Mouse (Mus musculus): Measurements from ENCODE around the gene Osbpl6.
A peak's percentile ranks its signal among the peaks of the same experiment; 100 is the strongest.

Gene Osbpl6

DNA sequence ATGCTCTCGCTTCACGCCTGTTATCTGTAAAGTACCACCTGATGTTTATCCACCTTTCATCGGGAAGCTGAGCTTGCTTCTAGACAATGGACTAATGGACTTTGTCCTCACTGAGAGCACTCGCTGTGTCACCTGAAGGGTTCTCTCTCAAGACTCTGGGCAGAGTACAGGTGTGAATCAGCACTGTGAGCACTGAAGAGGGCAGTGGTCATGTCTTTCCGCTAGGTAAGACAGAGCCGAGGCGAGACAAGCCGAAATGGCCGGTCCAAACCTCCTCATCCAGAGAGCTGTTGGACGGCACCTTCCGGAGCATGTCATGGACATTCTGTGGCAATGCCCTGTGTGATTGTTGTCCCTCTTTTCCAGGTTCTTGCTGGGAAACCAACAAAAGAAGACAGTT is 92.6 kb downstream of the Osbpl6 start:
- DNase-seq (ENCODE audit: low spot score in 2 of 2) = no peak

GRCm38 (mm10) chr2:76504122-76504839 is 98.0 kb downstream of the Osbpl6 start:
- no peak for DNase-seq (ENCODE audit: low spot score in 2 of 2)

- no peak for DNase-seq (ENCODE audit: low spot score in 2 of 2)
These were observed 98.7 kb downstream of the Osbpl6 start for GRCm38 (mm10) chr2:76504989-76505388.

- DNase-seq (ENCODE audit: low spot score in 2 of 2) = no peak
These were observed 105.0 kb downstream of the Osbpl6 start for GRCm38 (mm10) chr2:76511281-76511721.

GRCm38 (mm10) chr2:76512133-76512532 is 105.8 kb downstream of the Osbpl6 start:
- no peak for DNase-seq (ENCODE audit: low spot score in 2 of 2)

DNA sequence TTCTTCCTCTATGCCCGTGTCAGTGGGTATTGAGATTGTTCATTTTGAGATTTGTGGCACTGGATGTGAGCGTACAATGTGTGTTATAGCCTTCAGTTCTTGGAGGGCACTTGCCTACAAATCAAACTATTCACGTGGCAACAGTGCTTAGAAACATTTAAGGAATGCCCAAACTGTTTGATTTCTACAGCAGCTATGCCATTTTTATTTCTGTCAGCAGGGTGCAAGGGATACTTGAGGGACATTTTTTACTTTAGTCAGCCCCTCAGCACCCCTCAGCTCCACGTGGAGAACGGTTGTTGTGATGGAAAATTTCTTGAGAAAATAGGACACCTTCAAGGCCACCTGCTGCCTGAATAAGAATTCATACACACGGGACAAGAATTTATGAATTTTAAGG is 106.6 kb downstream of the Osbpl6 start:
- DNase-seq (ENCODE audit: low spot score in 2 of 2) = no peak

DNA sequence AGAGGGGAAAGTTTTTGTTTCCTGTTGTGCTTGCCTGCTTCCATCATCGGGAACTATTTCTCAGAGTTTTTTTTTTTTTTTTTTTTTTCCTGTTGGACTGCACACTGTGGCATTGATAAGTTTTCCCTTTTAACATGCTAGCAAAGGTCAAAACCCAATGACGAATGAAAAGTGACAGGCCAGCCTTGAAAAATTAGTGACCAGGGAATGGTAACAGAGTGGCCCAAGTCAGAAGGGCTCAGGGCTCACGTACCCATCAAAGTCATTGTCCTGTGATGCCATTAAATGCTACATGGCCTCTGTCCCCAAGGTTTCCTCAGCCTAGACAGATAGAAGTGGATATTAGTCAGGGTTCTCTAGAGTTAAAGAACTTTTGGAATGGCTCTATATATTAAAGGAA is 107.0 kb downstream of the Osbpl6 start:
- no peak for DNase-seq (ENCODE audit: low spot score in 2 of 2)

- no peak for DNase-seq (ENCODE audit: low spot score in 2 of 2)
These were observed 111.2 kb downstream of the Osbpl6 start for GRCm38 (mm10) chr2:76517471-76517870.

GRCm38 (mm10) chr2:76518407-76519063 is 112.2 kb downstream of the Osbpl6 start:
- DNase-seq (ENCODE audit: low spot score in 2 of 2) = no peak

GRCm38 (mm10) chr2:76521585-76521984 is 115.3 kb downstream of the Osbpl6 start:
- DNase-seq (ENCODE audit: low spot score in 2 of 2) = no peak

DNA sequence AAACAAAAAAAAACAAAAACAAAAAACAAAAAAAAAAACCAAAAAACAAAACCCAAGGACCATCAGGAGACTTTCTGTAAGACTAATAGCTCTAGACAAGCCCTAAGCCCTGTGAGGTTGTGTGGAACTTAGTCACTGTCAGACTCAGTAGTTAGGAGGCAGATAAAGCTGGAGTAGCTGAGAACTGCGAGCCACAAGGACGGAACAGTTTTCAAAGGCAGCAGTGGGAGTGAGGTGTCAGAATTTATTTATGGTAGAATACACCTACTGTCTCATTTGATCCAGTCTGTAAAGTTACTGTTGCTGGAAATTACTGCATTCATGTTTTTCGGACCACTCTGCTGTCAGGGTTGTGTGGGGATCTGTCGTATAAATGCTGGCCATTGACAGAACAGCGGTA is 118.1 kb downstream of the Osbpl6 start:
- no peak for DNase-seq (ENCODE audit: low spot score in 2 of 2)

GRCm38 (mm10) chr2:76525645-76526044 is 119.3 kb downstream of the Osbpl6 start:
- no peak for DNase-seq (ENCODE audit: low spot score in 2 of 2)

GRCm38 (mm10) chr2:76532490-76533126 is 126.3 kb downstream of the Osbpl6 start:
- DNase-seq (ENCODE audit: low spot score in 2 of 2) = no peak

DNA sequence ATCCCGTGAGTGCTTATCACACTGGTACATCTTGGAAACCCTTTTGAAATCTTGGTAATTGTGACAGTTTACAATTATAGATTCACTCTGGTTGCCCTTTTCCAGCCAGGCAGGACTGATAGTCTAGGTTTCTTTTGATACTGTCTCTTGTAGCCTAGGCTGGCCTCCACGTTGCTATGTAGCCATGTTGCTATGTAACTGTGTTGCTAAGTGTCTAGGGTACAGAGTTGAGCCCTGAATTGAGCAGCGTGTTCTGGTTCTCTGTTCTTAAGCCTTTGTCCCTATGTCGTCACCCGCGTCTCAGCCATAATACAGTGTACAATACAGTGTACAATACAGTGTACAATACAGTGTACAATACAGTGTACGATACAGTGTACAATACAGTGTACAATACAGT is 128.6 kb downstream of the Osbpl6 start:
- no peak for DNase-seq (ENCODE audit: low spot score in 2 of 2)

GRCm38 (mm10) chr2:76541900-76542299 is 135.6 kb downstream of the Osbpl6 start:
- DNase-seq (ENCODE audit: low spot score in 2 of 2) = no peak

- no peak for DNase-seq (ENCODE audit: low spot score in 2 of 2)
These were observed 136.6 kb downstream of the Osbpl6 start for GRCm38 (mm10) chr2:76542921-76543320.

- no peak for DNase-seq (ENCODE audit: low spot score in 2 of 2)
These were observed 139.2 kb downstream of the Osbpl6 start for GRCm38 (mm10) chr2:76545539-76545938.

GRCm38 (mm10) chr2:76548171-76548570 is 141.9 kb downstream of the Osbpl6 start:
- DNase-seq (ENCODE audit: low spot score in 2 of 2) = peak; percentile 8 to 40

DNA sequence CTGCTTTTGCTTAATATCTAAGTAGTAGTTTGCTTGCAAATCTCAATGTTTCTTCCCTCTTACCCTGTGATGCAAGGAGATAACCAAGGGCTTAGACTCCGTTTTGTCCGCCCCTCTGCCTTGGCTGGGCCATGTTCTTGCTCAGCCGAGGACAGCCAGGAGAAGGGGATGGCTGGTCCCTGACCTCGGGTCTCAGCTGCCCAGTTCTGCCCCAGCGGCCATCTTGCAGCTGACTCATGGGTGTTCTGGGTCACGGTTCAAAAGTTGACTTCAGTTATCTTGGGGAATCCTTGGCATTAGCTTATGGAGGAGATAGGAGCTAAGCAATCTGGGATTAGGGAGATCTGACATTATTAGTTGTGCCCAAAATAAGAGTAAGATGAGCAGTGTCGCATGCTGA is 142.5 kb downstream of the Osbpl6 start:
- DNase-seq (ENCODE audit: low spot score in 2 of 2) = no peak

- DNase-seq (ENCODE audit: low spot score in 2 of 2) = no peak
These were observed 143.0 kb downstream of the Osbpl6 start for GRCm38 (mm10) chr2:76549316-76549715.

DNA sequence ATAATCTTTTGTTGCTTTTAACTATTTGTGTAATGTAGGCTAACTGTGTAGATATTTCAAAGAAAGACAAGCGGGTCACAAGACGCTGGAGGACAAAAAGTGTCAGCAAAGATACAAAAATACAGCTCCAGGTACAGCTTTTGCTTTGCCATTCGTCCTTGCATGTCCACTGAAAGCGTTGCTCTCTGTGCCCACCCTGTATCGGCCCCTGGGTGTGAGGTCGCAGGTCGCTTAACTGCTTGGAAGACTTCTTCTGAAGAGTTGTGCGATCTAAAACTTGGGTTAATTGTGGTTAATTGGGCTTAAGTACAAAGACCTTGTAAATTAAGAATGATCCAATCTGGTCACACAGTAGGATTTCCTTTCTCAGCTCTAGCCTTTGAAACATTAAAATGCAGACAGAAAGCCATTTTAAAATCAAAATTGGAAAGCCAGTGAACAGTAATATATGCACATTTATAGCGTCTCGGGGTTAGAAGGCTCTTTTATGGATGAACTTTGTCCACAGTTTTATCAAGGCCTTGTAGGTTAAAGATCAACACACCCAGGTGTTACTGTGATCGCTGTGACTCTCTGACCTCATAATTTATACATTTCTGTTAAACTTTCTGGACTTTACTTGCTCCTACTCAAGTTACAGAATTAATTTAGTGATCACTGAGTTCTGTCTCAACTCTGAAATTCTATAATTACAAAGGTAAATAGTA is 149.7 kb downstream of the Osbpl6 start:
- DNase-seq (ENCODE audit: low spot score in 2 of 2) = no peak

DNA sequence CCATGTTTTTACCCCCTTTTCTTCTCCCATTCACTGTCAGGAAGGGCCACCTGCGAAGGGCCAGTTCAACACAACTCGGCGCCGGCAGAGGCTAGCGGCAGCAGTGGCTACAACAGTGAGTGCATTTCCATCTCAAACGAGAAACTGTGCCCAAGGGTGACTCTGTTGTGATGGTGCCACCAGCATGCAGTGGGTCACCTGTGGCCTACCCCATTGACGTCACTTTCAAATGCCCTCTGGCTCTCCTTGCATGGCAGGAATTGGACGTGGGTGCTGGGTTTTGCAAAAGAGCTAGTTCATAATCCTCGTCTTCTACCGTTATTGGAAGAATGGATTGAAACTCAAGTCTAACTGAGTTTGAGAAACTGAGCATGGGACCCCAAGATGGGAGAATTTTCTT is 153.8 kb downstream of the Osbpl6 start:
- no peak for DNase-seq (ENCODE audit: low spot score in 2 of 2)

All from urinary bladder, adult 18-20 months (tissue).